Mouse (Mus musculus) CD4-positive, CD25-positive, alpha-beta regulatory T cell, adult 4 months (primary cell): ENCODE measurements around the gene Kalrn. TPM values are rescaled to one million over a fixed set of nuclear protein-coding genes. Genes with fewer than 3 reads are reported as not detected.

ENCODE experiments used
- ATAC-seq: one replicate; pipeline ENCODE4 v1.8.0; 2017
- polyA plus RNA-seq, 2 experiments: library from polyadenylated mRNA; unstranded; fragments of 100-300 nt; shearing (Covaris generic); gene quantifications; one replicate each; pipeline ENCODE4 v1.2.1; 2017

The Kalrn gene
- polyA plus RNA-seq, 2 experiments from 2014 or later = 0.42 TPM; not detected in 1

GRCm38 (mm10) chr16:34344895-34345876 lies 228.1 kb downstream of the Kalrn start:
- no peak for ATAC-seq

GRCm38 (mm10) chr16:34343968-34344367 lies 229.4 kb downstream of the Kalrn start:
- ATAC-seq = no peak

DNA sequence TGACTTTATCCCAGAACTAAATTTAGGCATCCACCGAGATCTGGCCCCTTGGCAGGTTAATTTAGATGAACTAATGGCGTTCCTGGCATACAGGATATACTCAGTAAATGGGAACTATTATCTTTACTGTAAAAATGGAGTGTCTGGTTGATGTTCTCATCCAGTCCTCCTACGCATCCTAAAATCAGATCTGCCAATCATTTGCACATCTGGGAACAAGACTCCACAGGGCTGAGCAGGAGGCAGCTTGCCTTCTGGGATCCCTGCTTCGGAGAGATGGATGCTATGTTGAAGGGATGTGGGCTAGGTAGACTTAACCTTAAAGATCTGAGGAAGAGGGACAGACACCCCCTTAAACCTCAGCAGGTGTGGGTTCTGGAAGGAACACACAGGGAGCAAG lies 230.2 kb downstream of the Kalrn start:
- ATAC-seq = no peak

- ATAC-seq = no peak
These were observed 230.8 kb downstream of the Kalrn start for GRCm38 (mm10) chr16:34342369-34343160.

GRCm38 (mm10) chr16:34334919-34335318 lies 238.4 kb downstream of the Kalrn start:
- ATAC-seq = no peak

DNA sequence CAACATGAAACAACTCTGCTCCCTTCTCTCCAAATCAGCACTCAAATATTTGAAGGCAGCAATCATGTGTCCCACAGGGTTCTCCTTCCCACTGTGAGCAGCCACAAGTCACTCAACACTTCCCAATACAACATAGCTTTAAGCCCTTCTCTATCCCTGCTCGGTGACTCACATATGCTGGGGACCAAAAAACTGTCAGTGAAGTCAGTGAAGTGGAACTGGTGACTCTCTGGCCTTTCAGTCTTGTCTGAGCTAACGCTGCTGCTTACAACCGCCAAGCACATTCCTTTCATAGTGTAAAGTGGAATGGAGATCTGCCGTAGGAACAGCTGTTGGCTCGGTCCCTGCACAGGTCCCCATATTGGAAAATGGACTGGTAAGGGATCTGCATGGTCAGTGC lies 241.7 kb downstream of the Kalrn start:
- no peak for ATAC-seq

GRCm38 (mm10) chr16:34329876-34330275 lies 243.5 kb downstream of the Kalrn start:
- ATAC-seq = no peak

DNA sequence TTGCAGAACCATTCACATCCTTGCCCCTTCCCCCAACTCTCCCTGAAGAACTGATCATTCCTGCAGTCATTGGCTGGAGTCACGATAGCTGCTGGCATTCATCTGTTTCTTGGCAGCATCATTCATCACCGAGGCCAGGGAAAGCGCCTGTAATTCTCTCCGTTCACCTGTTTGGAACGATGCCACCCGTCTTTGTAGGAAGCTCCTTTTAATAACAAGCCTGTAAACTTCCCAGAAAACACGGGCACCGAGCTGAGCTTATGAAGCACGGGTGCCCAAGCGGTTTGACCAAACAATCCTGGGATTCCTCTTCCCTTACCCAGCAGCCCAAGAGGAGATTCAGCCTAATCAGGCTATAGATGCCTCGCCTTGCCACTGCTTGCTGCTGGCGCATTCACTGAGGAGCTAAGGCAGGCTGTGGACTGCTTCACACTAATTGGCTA lies 243.9 kb downstream of the Kalrn start:
- ATAC-seq = no peak

GRCm38 (mm10) chr16:34327890-34328289 lies 245.4 kb downstream of the Kalrn start:
- ATAC-seq = no peak

GRCm38 (mm10) chr16:34325869-34326268 lies 247.5 kb downstream of the Kalrn start:
- ATAC-seq = no peak

DNA sequence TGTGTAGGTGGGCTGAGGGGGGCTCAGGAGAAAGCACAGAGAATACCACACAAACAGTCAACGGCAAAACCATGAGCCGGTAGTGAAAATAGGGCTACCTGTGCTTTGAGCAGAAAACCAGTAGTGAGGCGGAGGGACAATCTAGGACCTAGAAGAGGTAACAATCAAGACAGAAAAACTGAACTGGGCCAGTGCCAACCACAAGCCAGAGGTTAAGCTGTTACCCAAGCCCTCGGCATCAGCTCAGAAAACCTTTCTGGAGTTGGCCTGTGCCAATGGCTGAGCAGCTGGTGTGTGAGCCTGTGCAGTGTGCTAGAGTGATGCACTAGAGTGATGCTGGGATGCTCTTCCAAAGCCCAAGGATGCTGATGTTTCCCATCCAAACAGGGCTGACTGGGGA lies 248.2 kb downstream of the Kalrn start:
- ATAC-seq = no peak

GRCm38 (mm10) chr16:34324735-34325134 lies 248.6 kb downstream of the Kalrn start:
- ATAC-seq = no peak

DNA sequence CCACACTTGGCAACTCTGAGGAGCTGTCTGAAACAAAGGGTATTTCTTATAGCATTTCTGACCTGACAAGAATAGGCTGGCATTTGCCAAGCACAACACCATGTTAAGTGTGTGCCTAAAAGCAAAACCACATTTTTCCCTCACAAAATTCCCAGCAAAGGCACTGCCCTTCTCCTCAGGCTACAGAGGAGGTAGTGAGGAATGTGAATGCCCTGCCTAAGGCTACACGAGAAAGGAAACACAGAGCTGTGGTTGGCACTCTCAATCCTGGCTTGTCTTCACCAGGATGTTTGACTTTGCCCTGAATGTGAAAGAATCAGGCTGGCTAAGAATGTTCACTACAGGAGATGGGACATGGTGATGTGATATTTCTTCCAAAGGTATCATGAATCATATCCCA lies 249.8 kb downstream of the Kalrn start:
- no peak for ATAC-seq

GRCm38 (mm10) chr16:34322546-34322945 lies 250.8 kb downstream of the Kalrn start:
- ATAC-seq = no peak

DNA sequence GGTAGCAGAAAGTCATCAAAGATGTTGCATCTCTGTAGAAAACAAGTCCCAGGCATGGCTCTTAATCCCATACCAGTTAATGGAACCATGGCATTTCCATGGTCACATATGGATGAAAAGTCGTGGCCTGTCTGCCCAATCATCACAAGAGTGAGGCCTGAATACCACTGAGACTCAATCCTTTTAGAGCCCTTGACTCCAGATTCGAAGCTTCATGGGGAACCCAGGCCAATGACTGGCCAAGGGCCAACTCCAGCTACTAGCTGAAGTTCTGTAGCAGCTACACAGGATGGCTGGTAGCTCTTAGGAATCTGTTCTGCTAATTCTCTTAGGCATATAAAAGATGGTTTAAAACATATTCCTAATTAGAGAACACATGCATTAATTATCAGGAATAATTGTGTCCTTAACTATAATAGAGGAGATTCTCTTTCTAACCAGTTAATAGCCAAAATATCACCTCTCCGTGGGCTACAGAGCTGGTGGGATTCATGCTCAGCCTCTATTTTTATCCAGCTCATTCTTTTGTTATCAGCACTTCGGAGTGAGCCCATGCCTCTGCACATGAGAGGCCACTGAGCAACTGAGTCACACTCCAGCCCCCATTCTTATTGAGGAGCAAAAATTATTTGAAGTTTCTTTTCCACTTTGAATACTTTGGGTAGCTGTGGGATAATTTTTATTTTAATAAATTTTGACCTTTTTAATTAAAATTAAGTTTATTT lies 252.1 kb downstream of the Kalrn start:
- no peak for ATAC-seq

GRCm38 (mm10) chr16:34320023-34320800 lies 253.1 kb downstream of the Kalrn start:
- no peak for ATAC-seq

DNA sequence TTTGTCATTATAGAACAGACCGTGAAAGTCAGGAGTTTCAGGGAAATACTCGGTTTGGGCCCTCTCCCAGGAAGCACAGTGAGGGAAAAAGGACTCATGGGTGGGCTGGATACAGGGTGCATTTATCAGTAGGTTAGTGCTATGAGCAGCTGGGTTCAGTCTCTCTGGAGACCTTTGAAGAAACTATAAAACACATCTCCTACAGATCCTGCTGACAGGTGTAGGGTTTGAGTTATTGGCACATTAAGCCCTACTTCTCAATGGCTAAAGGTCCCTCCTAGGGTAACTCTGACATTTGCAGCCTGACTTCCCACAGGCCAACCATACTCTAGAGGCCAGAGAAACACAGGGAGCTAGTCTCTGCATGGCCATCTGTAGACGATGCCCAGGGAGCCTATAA lies 256.2 kb downstream of the Kalrn start:
- ATAC-seq = no peak

DNA sequence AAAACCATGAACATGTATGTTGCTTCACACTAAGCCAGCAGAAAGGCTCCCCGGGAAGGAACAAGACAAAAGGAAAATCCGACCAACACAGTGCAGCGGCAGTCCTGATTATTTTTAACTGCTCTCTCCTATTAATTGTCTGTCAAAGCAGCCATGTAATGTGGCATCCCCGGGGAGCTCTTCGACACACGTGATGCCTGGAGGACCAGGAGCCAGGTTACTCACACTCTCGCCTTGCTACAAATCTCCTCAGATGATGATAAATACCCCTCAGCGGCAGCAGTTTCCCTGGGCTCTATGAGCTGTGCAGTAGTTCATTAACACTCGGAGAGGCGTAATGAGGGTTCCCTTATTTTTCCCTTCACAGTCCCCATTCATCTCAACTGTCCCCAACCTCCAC lies 257.1 kb downstream of the Kalrn start:
- ATAC-seq = no peak

DNA sequence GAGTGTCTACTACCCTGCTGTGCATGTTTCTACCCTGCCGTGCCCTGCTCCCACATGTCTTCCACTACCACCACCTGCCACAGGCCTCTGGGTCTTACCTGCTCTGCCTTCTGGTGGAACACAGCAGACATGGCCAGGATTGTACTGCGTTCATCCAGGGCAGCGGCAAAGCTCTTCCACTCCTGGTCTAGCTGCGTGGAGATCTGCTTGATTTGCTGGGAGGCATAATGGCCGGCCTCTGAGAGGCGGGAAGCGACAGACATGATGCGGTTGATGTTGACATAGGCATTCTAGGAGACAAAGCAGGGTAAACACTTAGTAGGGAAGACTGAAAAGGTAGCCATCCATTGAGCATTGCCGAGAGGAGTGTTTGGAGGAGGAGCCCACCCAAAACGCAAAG lies 259.3 kb downstream of the Kalrn start:
- ATAC-seq = no peak

DNA sequence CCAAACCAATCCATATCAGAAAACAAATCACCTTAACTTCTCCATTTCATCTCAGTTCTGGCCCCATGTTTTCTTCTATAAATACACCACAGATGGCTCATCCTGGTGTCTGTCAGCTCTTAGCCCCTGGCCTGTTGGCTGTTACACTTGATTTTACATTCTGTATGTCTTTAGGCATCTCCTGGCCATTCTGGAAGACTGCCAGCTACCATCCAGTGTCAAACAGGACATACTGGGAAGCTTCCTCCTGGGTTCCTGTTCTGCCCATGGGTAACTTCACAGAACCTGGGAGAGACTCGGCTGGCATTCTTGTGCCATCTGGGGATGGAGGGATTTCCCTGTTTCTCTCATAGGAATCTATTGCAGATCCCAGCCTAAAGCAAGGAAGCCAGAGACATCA lies 261.8 kb downstream of the Kalrn start:
- no peak for ATAC-seq

GRCm38 (mm10) chr16:34310363-34310762 lies 263.0 kb downstream of the Kalrn start:
- ATAC-seq = no peak

DNA sequence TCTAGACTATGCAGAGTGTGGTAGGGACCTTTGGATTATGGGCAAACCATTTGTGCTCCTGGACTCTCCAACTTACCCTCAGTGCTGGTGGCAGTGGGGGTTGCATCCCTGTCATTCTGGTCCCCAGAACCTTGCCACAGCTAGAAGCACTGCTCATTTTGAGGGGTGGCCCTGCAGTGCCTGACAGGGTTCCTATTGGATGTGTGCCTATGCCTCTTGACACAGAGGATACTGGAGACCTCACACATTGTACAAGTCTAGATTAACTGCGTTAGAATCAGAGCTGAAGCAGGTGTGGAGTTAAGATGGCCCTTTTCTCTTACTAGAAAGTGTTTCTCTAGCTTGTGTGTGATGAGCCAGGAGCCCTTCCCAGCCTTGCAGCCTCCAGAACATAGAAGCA lies 265.0 kb downstream of the Kalrn start:
- ATAC-seq = no peak
